Mouse (Mus musculus): ENCODE data around the gene Gm21985. TPM values are rescaled to one million over a fixed set of nuclear protein-coding genes. Genes with fewer than 3 reads are reported as not detected.
A peak's percentile ranks its signal among the peaks of the same experiment; 100 is the strongest.

Gene Gm21985
- total and polyA plus RNA-seq, 3 experiments, result 0.51 TPM; not detected in 2

DNA sequence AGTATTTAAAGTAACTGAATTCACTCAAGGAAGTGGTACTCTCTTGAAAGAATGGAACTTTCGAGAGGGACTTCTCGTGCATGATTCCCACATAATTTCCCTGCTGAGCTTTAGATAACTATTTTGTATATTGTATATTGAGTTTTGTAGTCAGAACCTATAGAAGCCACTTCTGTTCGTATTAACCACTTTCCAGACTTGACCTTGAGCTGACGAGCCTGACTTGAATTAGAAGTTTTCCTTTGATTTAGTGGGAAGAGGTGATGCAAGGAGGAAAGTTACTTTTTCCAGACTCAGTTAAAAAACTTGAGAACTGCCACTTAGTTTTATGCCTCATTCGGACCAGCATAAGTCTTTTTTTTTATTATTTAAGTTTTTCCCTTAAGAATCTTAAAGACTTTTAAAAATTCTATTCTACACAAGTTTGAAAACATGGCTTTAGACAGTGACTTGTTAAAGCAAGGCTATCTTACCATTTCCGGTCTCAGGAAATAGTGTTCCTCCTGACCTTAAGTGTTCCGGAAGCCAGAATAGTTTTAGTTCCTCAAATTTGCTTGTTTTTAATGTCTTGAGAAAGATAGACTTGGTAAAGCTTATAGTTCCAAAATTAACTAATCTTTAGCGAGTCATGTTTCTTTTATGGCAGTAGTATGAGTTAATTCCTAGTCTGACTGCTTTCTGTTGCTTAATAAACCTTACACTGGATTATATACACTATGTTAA, 1.6 kb downstream of the Gm21985 start (continued):
- TF ChIP-seq ELF1 (IDR thresholded peaks at IDR 0.05; ENCODE audit: low read depth, low read length) (peak; percentile 70), ZNF384 (IDR thresholded peaks at IDR 0.05; ENCODE audit: low read depth, low read length) (no peak), MAZ (IDR thresholded peaks at IDR 0.05; ENCODE audit: low read depth, low read length) (no peak), CTCF (conservative IDR thresholded peaks at IDR 0.05 in 1 of 2, IDR thresholded peaks at IDR 0.05 in 1 of 2; ENCODE audit: low read depth in 2 of 2, low read length in 2 of 2) (no peak), MYC (IDR thresholded peaks at IDR 0.05; ENCODE audit: low read depth, low read length) (peak; percentile 75; the same call in 1 of the 2 replicates), MEF2A (IDR thresholded peaks at IDR 0.05; ENCODE audit: borderline replicate concordance, low read depth, low read length) (peak; percentile 47), TBP (conservative IDR thresholded peaks at IDR 0.05; ENCODE audit: low read depth, low read length) (peak; percentile 92), MAFK (IDR thresholded peaks at IDR 0.05; ENCODE audit: insufficient replicate concordance, low read length) (no peak), ZKSCAN1 (IDR thresholded peaks at IDR 0.05; ENCODE audit: borderline replicate concordance, low read depth, low read length) (no peak), ZMIZ1 (IDR thresholded peaks at IDR 0.05; ENCODE audit: low read depth, low read length) (no peak), MAX (IDR thresholded peaks at IDR 0.05; ENCODE audit: low read length) (no peak), POLR2AphosphoS2 (IDR thresholded peaks at IDR 0.05; ENCODE audit: low read depth, low read length) (no peak), EP300 (IDR thresholded peaks at IDR 0.05; ENCODE audit: low read length) (peak; percentile 96), MXI1 (IDR thresholded peaks at IDR 0.05; ENCODE audit: low read depth, low read length) (no peak), CHD1 (IDR thresholded peaks at IDR 0.05; ENCODE audit: low read depth, low read length) (no peak), NELFE (IDR thresholded peaks at IDR 0.05; ENCODE audit: low read depth, low read length) (no peak), ETS1 (conservative IDR thresholded peaks at IDR 0.05; ENCODE audit: low read depth, low read length) (peak; percentile 46; the same call in 1 of the 2 replicates), NRF1 (IDR thresholded peaks at IDR 0.05; ENCODE audit: low read depth, low read length) (no peak), CHD2 (IDR thresholded peaks at IDR 0.05; ENCODE audit: low read length) (no peak), USF2 (conservative IDR thresholded peaks at IDR 0.05; ENCODE audit: low read depth, low read length) (no peak), PAX5 (IDR thresholded peaks at IDR 0.05; ENCODE audit: low read length) (no peak), SMC3 (IDR thresholded peaks at IDR 0.05; ENCODE audit: low read depth, low read length) (no peak)

DNA sequence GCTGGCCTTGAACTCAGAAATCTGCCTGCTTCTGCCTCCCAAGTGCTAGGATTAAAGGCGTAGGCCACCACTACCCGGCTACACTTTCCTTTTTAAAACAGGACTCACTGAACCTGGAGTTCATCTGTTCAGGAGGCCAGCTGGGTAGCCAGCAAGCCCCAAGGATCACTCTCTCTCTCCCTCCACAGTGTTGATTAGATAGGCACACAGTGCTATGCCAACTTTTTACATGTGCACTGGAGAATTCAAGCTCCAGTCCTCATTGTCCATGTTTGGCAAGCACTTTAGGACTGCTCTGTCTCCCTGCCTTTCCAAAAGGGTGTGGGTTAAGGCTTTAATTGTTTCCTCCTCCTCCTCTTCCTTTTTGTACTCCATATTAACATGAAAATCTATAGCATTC, 3.9 kb downstream of the Gm21985 start:
- Histone ChIP-seq H3K27ac (ENCODE audit: insufficient read depth, low read depth) (no peak overlapping the region), H3K79me2 (replicated peaks; ENCODE audit: control insufficient read depth, extremely low read depth, insufficient read depth, poor library complexity, severe bottlenecking) (peaks cover 27% of the 10 kb centered on the region), H3K9me3 (replicated peaks; ENCODE audit: low read length) (no peaks in the 10 kb centered on the region), H3K4me1 (ENCODE audit: control insufficient read depth in 1 of 2, insufficient read depth in 2 of 2) (peaks cover 0 to 23% of the 10 kb centered on the region in 2 experiments; a peak in 2 of 4 replicates), H3K27me3 (replicated peaks) (no peaks in the 10 kb centered on the region), H3K9ac (ENCODE audit: insufficient read depth, low read depth) (no peak overlapping the region), H3K36me3 (replicated peaks in 1 of 2; ENCODE audit: control insufficient read depth in 1 of 2, insufficient read depth in 1 of 2, low read length in 1 of 2) (peaks cover 0 to 19% of the 10 kb centered on the region in 2 experiments), H3K4me3 (replicated peaks in 1 of 3; ENCODE audit: low read depth in 2 of 3, low read length in 2 of 3, poor library complexity in 1 of 3) (no peak overlapping the region), H3K4me2 (ENCODE audit: insufficient read depth, low read depth, poor library complexity, severe bottlenecking) (no peak overlapping the region)
- no peak for TF ChIP-seq CHD2 (IDR thresholded peaks at IDR 0.05; ENCODE audit: low read length)
- TF ChIP-seq ZMIZ1 (IDR thresholded peaks at IDR 0.05; ENCODE audit: low read depth, low read length), result no peak
- DNase-seq (ENCODE audit: extremely low read depth), result no peak
- dilution Hi-C loops (cut with MboI; ENCODE audit: extremely low pct_ligation_motif_present, extremely low pct_unique_long_range_greater_than_20kb, low sequenced_read_pairs) (no loop called here), in situ Hi-C loops (cut with MboI; ENCODE audit: low pct_ligation_motif_present, low pct_unique_long_range_greater_than_20kb, low sequenced_read_pairs) (no loop called here)
